Mouse (Mus musculus) right cerebral cortex, postnatal 36 days (tissue): ENCODE results near the gene Ccdc9b.

ENCODE experiments used
- DNase-seq, 2 experiments: peaks; one replicate each; pipeline ENCODE4 v3.0.0; 2022; ENCODE audit warnings: low spot score in 2 of 2, mixed read lengths in 1 of 2

Gene Ccdc9b

GRCm38 (mm10) chr2:118761906-118762783 is at the start of gene Ccdc9b:
Gene Ccdc9b, minus strand, starts transcription at chr2:118762661.
- peak; percentile 77 for DNase-seq

GRCm38 (mm10) chr2:118810861-118811260 is 48.4 kb upstream of the Ccdc9b start:
- DNase-seq: no peak

DNA sequence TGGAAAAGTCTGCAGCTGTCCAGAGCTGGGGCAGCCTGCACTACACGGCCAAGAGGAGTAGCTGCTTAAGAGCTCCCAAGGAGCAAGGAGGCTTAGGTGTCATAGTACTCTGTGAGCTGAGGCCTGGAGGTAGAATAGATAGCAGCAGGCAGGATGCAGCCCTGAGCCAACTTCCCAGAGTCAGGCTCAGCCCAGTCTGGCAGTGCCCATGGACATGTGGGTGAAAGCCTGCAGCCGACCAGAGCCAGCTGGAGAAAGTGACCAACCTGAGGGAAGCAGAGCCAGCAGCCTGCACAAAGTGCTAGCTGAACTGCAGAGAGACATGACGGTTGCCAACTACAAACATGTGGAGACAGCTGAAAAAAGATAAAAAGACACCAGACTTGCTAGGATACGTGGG is 44.4 kb upstream of the Ccdc9b start:
- peak in 1 of 2 experiments; percentile 40 for DNase-seq

- no peak for DNase-seq
Observed at GRCm38 (mm10) chr2:118805756-118806155, 43.3 kb upstream of the Ccdc9b start.

DNA sequence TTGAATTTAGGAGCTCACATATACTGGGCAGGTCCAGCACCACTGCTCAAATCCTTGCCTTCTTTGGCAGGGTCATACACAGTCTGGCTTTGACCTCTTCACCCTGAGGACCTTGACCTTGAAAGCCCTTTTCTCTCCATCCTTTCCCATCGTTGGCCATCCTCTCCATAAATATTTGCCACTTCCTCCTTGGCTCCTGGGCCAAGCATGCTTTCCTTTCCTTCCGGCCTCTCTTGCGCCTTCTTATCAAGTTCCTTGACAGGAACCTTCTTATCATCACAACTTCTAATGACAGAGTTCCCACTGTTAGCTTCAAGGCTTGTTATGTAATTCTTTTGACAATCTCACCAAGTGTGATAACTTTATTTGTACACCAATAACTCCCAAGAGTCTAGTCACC is 42.7 kb upstream of the Ccdc9b start:
- no peak for DNase-seq

GRCm38 (mm10) chr2:118804474-118804873 is 42.0 kb upstream of the Ccdc9b start:
- DNase-seq: no peak

DNA sequence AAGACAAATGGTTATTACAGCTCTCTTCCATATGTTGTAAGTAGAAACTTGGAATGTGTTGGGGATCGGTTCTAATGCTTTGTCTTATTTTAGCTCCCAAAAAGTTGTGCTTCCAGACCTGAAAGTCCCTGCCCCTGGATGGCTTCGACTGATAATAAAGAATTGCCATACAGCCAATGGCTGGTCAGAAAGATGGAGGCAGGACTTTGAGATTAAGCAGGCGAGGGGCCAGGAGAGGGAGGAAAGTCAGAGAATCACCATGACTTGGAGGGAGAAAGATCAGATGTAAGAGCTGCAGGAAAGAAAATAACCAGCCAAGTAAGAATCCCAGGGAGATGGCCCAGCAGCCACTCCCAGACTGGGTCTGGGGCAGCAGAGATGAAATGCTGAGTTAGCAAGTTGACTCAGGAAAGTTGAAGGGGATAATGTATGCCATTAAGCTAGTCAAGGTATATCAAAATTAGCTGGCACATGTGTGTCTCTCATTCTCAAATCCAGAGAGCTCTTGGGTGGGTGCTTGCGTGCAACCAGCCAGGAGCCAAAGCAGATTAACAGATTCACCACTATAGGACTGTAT is 40.2 kb upstream of the Ccdc9b start:
- no peak for DNase-seq

DNA sequence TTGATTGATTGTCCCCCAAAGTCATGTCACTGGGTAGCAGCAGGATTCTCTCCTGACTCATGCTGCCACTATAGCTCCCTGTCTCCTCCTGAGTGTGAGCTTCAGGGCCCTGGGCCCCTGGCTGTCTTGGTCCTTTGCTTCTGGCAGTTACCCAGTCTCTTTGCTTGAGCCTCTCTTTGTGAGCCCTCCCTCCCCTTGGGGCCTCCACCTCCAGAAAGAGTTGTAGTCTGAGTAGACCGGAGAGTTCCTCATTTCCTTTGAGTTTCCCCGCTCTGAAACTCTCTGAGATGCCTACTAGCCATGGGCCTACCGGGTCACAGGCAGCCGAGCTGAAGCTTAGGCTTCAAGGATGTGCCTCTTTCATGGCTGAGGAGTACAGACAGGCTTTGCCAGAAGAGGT is 31.2 kb upstream of the Ccdc9b start:
- DNase-seq: no peak

DNA sequence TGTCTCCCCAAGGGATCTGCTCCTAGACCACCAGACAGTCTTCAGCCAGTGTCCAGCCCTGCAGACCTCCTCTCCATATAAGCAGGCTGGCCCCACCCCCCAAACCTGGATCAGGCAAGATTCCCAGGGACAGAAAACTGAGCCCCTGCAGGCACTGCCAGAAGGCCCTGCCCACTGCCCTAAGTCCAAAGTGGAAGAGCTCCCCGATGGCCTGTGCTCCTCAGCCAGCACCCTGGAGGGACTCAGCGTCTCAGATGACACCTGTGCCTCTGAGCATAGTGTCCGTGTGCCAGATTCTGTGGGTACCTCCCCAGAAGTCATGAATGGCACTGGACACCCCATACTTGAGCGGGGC is 29.8 kb upstream of the Ccdc9b start:
- DNase-seq: no peak

DNA sequence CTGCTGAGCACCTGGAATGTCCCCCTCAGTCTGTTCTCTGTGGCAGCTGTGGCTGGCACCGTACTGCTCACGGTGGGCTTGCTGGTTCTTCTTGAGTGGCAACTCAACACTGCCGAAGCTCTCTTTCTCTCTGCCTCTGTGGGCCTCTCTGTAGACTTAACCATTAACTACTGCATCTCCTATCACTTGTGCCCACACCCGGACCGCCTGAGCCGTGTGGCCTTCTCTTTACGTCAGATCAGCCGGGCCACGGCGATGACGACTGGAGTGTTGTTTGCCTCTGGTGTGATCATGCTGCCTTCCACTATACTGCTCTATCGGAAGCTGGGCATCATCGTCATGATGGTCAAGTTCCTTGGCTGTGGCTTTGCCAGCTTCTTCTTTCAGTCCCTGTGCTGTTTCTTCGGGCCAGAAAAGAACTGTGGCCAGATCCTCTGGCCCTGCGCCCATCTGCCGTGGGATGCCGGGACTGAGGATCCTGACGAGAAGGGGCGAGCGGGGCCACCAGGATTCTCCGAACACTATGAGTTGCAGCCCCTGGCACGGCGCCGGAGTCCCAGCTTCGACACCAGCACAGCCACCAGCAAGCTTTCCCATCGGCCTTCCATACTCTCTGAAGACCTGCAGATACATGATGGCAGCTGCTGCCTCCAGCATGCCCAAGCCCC is 29.3 kb upstream of the Ccdc9b start:
- DNase-seq: no peak

DNA sequence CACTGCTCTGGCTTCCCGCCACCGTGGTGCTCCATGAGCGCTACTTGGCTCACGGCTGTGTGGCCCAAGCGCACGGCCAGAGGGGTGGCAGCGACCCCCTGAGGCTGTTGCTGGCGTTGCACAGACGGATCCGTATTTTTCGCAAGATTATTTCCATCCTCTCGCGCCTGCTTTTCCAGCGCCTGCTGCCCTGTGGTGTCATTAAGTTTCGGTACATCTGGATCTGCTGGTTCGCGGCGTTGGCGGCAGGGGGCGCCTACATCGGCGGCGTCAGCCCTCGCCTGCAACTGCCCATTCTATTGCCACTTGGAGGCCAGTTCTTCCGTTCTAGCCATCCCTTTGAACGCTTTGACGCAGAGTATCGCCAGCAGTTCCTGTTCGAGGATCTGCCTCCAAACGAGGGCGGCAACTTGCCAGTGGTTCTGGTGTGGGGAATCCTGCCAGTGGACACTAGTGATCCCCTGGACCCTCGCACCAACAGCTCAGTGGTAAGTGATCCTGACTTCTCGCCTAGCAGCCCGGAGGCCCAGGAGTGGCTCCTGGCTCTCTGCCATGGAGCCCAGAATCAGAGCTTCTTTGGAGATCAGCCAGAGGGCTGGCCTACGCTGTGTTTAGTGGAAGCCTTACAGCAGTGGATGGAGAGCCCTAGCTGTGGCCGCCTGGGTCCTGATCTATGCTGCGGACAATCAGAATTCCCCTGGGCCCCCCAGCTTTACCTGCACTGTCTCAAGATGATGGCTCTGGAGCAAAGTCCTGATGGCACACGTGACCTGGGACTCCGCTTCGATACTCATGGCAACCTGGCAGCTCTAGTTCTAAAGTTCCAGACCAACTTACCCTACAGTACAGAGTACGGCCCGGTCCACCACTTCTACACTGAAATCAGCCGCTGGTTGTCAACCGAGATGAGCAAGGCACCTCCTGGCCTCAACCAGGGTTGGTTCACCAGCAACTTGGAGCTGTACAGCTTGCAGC is 28.4 kb upstream of the Ccdc9b start:
- DNase-seq: no peak

DNA sequence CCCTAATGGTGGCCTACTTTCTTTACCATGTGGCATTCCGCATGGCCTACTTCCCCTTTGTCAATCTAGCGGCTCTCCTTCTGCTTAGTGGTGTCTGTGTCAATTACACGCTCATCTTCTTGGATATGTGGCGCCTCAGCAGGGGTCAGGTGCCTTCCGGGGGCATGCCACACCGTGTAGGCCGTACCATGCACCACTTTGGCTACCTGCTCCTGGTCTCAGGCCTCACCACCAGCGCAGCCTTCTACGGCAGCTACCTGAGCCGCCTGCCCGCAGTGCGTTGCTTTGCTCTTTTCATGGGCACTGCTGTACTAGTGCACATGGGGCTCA is 27.7 kb upstream of the Ccdc9b start:
- no peak for DNase-seq

DNA sequence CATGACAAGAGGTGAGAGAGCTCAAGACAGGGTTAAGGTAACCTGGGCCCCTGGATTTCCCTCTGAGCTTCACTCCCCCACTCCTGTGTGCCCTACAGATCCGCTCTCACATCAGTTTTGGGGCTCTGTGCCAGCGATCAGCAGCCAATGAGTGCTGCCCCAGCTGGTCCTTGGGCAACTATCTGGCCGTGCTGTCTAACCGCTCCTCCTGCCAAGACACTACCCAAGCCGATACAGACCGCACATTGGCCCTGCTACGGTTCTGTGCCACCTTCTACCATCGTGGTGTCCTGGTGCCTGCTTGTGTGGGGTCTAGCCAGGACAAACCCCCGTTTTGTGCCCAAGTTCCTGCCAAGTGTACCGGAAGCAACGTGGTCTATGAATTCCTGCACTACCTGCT is 27.0 kb upstream of the Ccdc9b start:
- no peak for DNase-seq

GRCm38 (mm10) chr2:118786525-118786924 is 24.1 kb upstream of the Ccdc9b start:
- no peak for DNase-seq

- no peak for DNase-seq
Observed at GRCm38 (mm10) chr2:118783663-118784062, 21.2 kb upstream of the Ccdc9b start.

- no peak for DNase-seq
Observed at GRCm38 (mm10) chr2:118783093-118783492, 20.6 kb upstream of the Ccdc9b start.

DNA sequence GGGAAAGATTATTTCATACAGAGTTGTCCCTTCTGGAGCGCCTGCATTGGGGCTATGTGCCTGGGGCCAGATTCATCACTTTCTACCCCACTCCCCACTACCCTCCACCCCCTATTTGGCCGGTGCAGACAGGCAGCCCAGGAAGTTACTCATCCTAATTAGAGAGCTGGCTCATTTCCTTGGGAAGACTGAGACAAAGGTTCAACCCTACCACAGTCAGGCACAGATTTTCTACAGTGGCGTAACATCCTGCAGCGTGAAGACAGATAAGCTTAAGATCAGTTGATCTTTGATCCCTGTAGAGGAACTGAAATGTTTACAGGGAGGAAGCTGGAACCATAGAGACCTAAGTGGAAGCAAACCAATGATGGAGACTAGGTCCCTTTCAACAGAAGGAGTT is 19.8 kb upstream of the Ccdc9b start:
- no peak for DNase-seq

- no peak for DNase-seq
Observed at GRCm38 (mm10) chr2:118781115-118781514, 18.7 kb upstream of the Ccdc9b start.

- DNase-seq: peak; percentile 93
Observed at GRCm38 (mm10) chr2:118779504-118780480, 17.3 kb upstream of the Ccdc9b start, which contains the start of gene Disp2. Gene Disp2, plus strand, starts transcription at chr2:118779719.

- DNase-seq: no peak
Observed at GRCm38 (mm10) chr2:118779065-118779464, 16.6 kb upstream of the Ccdc9b start.

- DNase-seq: no peak
Observed at GRCm38 (mm10) chr2:118778418-118778817, 16.0 kb upstream of the Ccdc9b start.
